Mouse (Mus musculus): ENCODE measurements around the gene Arid4a. TPM values are rescaled to one million over a fixed set of nuclear protein-coding genes. Genes with fewer than 3 reads are reported as not detected.
"Not testable (repeated sequence)": the region's sequence is repeated elsewhere in the genome, so short reads cannot be mapped to it uniquely, and the experiment has no call there.

The Arid4a gene
- polyA plus RNA-seq, 1 experiment = not detected

GRCm38 (mm10) chr12:71053486-71053885 is 37.7 kb downstream of the Arid4a start:
- Histone ChIP-seq H3K27ac (ENCODE audit: insufficient read depth, low read depth, low read length) (no peak overlapping the region), H3K4me1 (ENCODE audit: control insufficient read depth, insufficient read depth, low read length) (peaks cover 14% of the 10 kb centered on the region; the same call in 1 of the 2 replicates), H3K4me3 (ENCODE audit: insufficient read depth, low read depth, low read length) (no peak overlapping the region)
- TF ChIP-seq CTCF (IDR thresholded peaks at IDR 0.05; ENCODE audit: insufficient read depth, low read depth, low read length) (no peak), POLR2A (IDR thresholded peaks at IDR 0.05; ENCODE audit: insufficient read depth, low read depth, low read length) (no peak)
- WGBS = 81% methylated on average over 1 of the region's 1 CpGs

GRCm38 (mm10) chr12:71055537-71055936 is 39.7 kb downstream of the Arid4a start:
- TF ChIP-seq CTCF (IDR thresholded peaks at IDR 0.05; ENCODE audit: insufficient read depth, low read depth, low read length) (no peak), POLR2A (IDR thresholded peaks at IDR 0.05; ENCODE audit: insufficient read depth, low read depth, low read length) (no peak)
- H3K27ac ChIP-seq (ENCODE audit: insufficient read depth, low read depth, low read length) = no peak overlapping the region
- 55% methylated on average over 3 of the region's 3 CpGs for WGBS
- H3K4me3 ChIP-seq (ENCODE audit: insufficient read depth, low read depth, low read length) = no peak overlapping the region
- peaks cover 14% of the 10 kb centered on the region; the same call in 1 of the 2 replicates for H3K4me1 ChIP-seq (ENCODE audit: control insufficient read depth, insufficient read depth, low read length)

DNA sequence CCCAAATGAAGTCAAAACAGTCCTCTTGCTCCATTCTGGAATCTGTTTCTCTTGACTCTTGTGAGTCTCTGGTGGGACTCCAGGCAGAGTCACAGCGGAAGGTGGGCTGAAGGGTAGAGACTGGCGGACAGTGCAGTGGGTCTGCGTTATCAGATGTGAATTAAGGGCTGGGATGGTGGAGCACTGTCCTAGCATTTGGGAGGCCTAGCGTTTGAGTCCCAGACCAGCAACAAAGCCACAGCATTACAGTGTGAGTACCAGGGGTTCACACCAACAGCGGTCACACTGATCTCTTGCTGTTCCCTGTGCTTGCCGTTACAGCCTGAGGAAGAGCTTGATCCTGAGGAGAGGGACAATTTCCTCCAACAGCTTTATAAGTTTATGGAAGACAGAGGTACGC is 44.0 kb downstream of the Arid4a start:
- H3K27ac ChIP-seq (ENCODE audit: insufficient read depth, low read depth, low read length) = no peak overlapping the region
- no peak overlapping the region for H3K4me3 ChIP-seq (ENCODE audit: insufficient read depth, low read depth, low read length)
- 94% methylated on average over 7 of the region's 7 CpGs for WGBS
- TF ChIP-seq CTCF (IDR thresholded peaks at IDR 0.05; ENCODE audit: insufficient read depth, low read depth, low read length) = no peak
- TF ChIP-seq POLR2A (IDR thresholded peaks at IDR 0.05; ENCODE audit: insufficient read depth, low read depth, low read length) = no peak
- peaks cover 8% of the 10 kb centered on the region; the same call in 1 of the 2 replicates for H3K4me1 ChIP-seq (ENCODE audit: control insufficient read depth, insufficient read depth, low read length)

- Histone ChIP-seq H3K4me3 (ENCODE audit: insufficient read depth, low read depth, low read length) (no peak overlapping the region), H3K4me1 (ENCODE audit: control insufficient read depth, insufficient read depth, low read length) (no peaks in the 10 kb centered on the region), H3K27ac (ENCODE audit: insufficient read depth, low read depth, low read length) (no peak overlapping the region)
- no peak for TF ChIP-seq POLR2A (IDR thresholded peaks at IDR 0.05; ENCODE audit: insufficient read depth, low read depth, low read length)
- no peak for TF ChIP-seq CTCF (IDR thresholded peaks at IDR 0.05; ENCODE audit: insufficient read depth, low read depth, low read length)
- 87% methylated on average over 17 of the region's 17 CpGs for WGBS
These were observed 54.1 kb downstream of the Arid4a start for GRCm38 (mm10) chr12:71069846-71070245.

DNA sequence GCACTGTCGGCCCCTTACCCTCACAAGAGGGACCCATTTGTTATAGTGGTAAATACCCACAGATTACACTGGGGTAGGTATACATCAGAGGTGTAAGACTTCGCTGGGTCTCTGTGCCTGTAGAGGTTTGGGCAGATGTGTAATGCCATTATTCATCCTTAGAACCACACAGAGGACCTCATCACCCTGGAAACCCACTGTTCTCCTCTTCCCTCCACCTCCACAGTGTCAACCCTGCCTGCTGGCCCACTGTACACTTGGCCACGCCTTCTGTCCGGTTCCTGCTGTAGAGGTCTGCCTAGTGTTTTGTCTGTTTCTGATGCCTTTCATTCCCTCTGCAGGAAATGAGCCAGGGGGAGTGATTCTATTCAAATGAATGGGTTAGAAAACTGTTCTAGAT is 56.3 kb downstream of the Arid4a start:
- TF ChIP-seq CTCF (IDR thresholded peaks at IDR 0.05; ENCODE audit: insufficient read depth, low read depth, low read length) = no peak
- no peak for TF ChIP-seq POLR2A (IDR thresholded peaks at IDR 0.05; ENCODE audit: insufficient read depth, low read depth, low read length)
- Histone ChIP-seq H3K4me1 (ENCODE audit: control insufficient read depth, insufficient read depth, low read length) (no peaks in the 10 kb centered on the region), H3K27ac (ENCODE audit: insufficient read depth, low read depth, low read length) (no peak overlapping the region), H3K4me3 (ENCODE audit: insufficient read depth, low read depth, low read length) (no peak overlapping the region)
- 74% methylated on average over 4 of the region's 4 CpGs for WGBS

DNA sequence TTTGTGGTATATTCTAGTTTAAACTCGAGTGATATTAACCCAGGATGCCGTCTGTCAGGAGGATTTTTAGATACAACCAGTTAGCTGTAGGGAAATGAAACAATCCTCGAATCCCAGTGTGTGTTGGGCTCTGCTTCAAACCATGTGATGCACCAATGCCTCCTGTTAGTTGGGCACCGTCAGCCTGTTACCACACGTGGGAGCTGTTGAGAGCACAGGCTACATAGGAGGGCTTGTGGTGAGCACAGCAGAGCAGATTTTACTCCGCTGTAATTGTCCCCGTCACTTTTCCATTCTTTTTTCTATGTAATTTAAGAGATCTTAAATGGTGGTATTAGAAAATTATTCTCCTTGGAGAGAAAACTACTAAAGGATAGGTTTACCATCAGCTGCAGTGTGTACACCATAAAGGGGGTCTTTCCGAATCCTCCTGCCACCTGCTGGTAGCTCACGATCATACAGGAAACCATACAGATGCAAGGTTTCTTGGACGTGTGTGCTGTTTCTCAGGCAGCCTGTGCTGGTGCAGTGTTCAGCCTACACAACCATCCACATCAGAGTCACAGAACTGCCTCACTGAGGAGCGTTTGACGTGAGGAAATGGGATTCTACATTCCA is 57.4 kb downstream of the Arid4a start:
- Histone ChIP-seq H3K4me3 (ENCODE audit: insufficient read depth, low read depth, low read length) (no peak overlapping the region), H3K27ac (ENCODE audit: insufficient read depth, low read depth, low read length) (no peak overlapping the region), H3K4me1 (ENCODE audit: control insufficient read depth, insufficient read depth, low read length) (no peaks in the 10 kb centered on the region)
- whole genome bisulfite sequencing = 36% methylated on average over 12 of the region's 12 CpGs
- TF ChIP-seq CTCF (IDR thresholded peaks at IDR 0.05; ENCODE audit: insufficient read depth, low read depth, low read length) (no peak), POLR2A (IDR thresholded peaks at IDR 0.05; ENCODE audit: insufficient read depth, low read depth, low read length) (no peak)

GRCm38 (mm10) chr12:71086331-71086730 is 70.5 kb downstream of the Arid4a start:
- H3K27ac ChIP-seq (ENCODE audit: insufficient read depth, low read depth, low read length) = no peak overlapping the region
- no peaks in the 10 kb centered on the region for H3K4me1 ChIP-seq (ENCODE audit: control insufficient read depth, insufficient read depth, low read length)
- no peak overlapping the region for H3K4me3 ChIP-seq (ENCODE audit: insufficient read depth, low read depth, low read length)
- no peak for TF ChIP-seq POLR2A (IDR thresholded peaks at IDR 0.05; ENCODE audit: insufficient read depth, low read depth, low read length)
- no peak for TF ChIP-seq CTCF (IDR thresholded peaks at IDR 0.05; ENCODE audit: insufficient read depth, low read depth, low read length)
- 87% methylated on average over 8 of the region's 8 CpGs for WGBS

GRCm38 (mm10) chr12:71104275-71104674 is 88.5 kb downstream of the Arid4a start:
- not testable (repeated sequence) for H3K4me1 ChIP-seq (ENCODE audit: control insufficient read depth, insufficient read depth, low read length); H3K27ac ChIP-seq (ENCODE audit: insufficient read depth, low read depth, low read length); H3K4me3 ChIP-seq (ENCODE audit: insufficient read depth, low read depth, low read length)
- 91% methylated on average over 4 of the region's 4 CpGs for WGBS

DNA sequence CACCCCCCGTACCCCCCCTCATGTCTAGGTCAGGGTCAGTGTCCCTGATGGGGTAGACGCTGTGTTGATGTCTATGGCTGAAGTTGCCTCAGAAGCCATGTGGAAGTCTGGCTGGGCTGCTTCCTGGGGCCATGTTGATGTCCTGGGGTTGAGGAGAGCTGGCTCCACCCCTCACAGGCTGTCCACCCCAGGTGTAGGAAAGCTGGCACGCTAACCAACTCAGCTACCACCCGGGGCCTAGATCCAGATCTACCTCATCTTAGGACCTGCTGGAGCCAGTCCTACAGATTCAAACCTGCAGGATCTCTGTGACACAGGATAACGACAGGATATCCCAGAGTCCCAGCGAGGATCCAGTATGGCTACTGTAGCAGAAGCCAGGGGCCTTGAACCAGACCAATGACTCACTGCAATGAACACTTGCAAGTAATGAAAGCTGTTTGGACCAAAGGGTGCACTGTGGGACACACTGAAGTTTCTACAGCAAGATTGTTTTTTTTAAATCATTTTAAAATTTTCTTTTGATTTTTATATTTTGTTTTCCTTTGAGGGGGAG is 91.5 kb downstream of the Arid4a start:
- Histone ChIP-seq H3K4me1 (ENCODE audit: control insufficient read depth, insufficient read depth, low read length) (peaks cover 6% of the 10 kb centered on the region), H3K4me3 (ENCODE audit: insufficient read depth, low read depth, low read length) (no peak overlapping the region), H3K27ac (ENCODE audit: insufficient read depth, low read depth, low read length) (no peak overlapping the region)
- TF ChIP-seq POLR2A (IDR thresholded peaks at IDR 0.05; ENCODE audit: insufficient read depth, low read depth, low read length) = no peak
- TF ChIP-seq CTCF (IDR thresholded peaks at IDR 0.05; ENCODE audit: insufficient read depth, low read depth, low read length) = no peak
- 90% methylated on average over 6 of the region's 6 CpGs for WGBS
